Mouse (Mus musculus): ENCODE data around the gene Atoh8.

Atoh8 gene

DNA sequence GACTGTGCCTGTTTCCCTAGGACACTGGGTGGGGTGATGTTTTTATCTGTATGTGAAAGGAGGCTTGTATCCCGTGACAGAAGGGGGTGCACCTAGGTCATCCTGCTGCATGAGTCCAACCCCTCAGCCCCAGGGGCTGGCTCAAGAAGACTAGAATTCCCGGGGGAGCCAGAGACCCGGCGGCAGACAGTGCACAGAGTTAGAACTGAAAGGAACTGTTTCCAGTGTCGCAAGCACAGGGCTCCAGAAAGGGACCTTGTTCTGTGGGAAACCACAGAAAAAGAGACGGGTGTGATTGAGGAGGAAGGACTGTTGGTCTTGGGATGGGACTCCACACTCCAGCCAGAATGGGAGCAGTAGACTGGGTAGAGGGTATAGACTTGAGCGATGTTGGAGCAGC is 30.5 kb downstream of the Atoh8 start:
- H3K4me1 ChIP-seq (replicated peaks; ENCODE audit: low read depth, low read length), result no peaks in the 10 kb centered on the region
- H3K4me3 ChIP-seq (replicated peaks; ENCODE audit: low read length), result no peak overlapping the region
- no peaks in the 10 kb centered on the region for H3K9me3 ChIP-seq (ENCODE audit: low read length)
- no peaks in the 10 kb centered on the region for H3K36me3 ChIP-seq (ENCODE audit: insufficient read depth, low read length)
- no peak for TF ChIP-seq NANOG (IDR thresholded peaks at IDR 0.05; ENCODE audit: borderline replicate concordance, low read length)
- TF ChIP-seq CTCF (conservative IDR thresholded peaks at IDR 0.05; ENCODE audit: low read length), result no peak
- TF ChIP-seq POU5F1 (IDR thresholded peaks at IDR 0.05; ENCODE audit: borderline replicate concordance, low read length), result no peak
- H3K27me3 ChIP-seq (ENCODE audit: insufficient read depth, low read length), result peaks cover 58% of the 10 kb centered on the region

DNA sequence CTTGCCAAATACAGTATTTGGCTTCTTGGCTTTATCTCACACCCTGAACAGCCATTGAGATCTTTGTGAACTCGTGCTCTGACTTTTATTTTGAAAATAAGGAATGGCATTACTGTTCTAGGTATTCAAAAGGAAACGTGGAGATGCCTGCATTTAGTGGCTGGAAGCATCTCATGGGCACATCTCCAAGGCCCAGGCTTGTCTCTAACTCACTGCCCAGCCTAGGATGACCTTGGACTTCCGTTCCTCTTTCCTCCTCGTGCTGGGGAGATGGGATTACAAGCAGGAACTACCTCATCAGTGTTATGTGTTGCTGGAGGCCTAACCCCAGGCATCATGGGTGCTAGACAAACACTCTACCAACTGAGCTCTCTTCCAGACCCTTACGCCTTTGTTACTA is 32.1 kb downstream of the Atoh8 start:
- no peaks in the 10 kb centered on the region for H3K36me3 ChIP-seq (ENCODE audit: insufficient read depth, low read length)
- no peak overlapping the region for H3K4me3 ChIP-seq (replicated peaks; ENCODE audit: low read length)
- peaks cover 3% of the 10 kb centered on the region; the same call in 1 of the 2 replicates for H3K4me1 ChIP-seq (replicated peaks; ENCODE audit: low read depth, low read length)
- H3K27me3 ChIP-seq (ENCODE audit: insufficient read depth, low read length), result peaks cover 42% of the 10 kb centered on the region
- no peaks in the 10 kb centered on the region for H3K9me3 ChIP-seq (ENCODE audit: low read length)
- no peak for TF ChIP-seq POU5F1 (IDR thresholded peaks at IDR 0.05; ENCODE audit: borderline replicate concordance, low read length)
- no peak for TF ChIP-seq CTCF (conservative IDR thresholded peaks at IDR 0.05; ENCODE audit: low read length)
- TF ChIP-seq NANOG (IDR thresholded peaks at IDR 0.05; ENCODE audit: borderline replicate concordance, low read length), result no peak

DNA sequence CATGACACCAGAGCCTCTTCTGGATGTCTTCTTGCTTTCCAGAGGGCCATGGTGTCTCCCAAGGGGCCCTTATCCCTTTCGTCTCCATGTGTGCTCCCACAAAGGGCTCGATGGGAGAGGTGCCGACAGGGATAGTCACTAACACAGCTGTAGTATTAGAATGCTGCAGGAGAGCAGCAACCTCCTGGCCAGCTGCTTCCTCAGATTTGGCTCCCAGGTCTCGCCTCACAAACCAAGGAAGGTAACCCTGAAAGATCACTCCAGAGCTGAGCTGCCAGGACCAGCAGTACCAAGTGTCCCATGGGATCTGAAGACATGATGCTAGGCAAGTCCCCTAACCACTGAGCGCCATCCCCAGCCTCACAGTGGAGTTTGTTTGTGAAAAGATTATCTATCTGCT is 32.6 kb downstream of the Atoh8 start:
- TF ChIP-seq POU5F1 (IDR thresholded peaks at IDR 0.05; ENCODE audit: borderline replicate concordance, low read length) (no peak), NANOG (IDR thresholded peaks at IDR 0.05; ENCODE audit: borderline replicate concordance, low read length) (no peak), CTCF (conservative IDR thresholded peaks at IDR 0.05; ENCODE audit: low read length) (no peak)
- Histone ChIP-seq H3K4me3 (replicated peaks; ENCODE audit: low read length) (no peak overlapping the region), H3K4me1 (replicated peaks; ENCODE audit: low read depth, low read length) (peaks cover 9% of the 10 kb centered on the region), H3K36me3 (ENCODE audit: insufficient read depth, low read length) (no peaks in the 10 kb centered on the region), H3K9me3 (ENCODE audit: low read length) (no peaks in the 10 kb centered on the region), H3K27me3 (ENCODE audit: insufficient read depth, low read length) (peaks cover 36% of the 10 kb centered on the region)

DNA sequence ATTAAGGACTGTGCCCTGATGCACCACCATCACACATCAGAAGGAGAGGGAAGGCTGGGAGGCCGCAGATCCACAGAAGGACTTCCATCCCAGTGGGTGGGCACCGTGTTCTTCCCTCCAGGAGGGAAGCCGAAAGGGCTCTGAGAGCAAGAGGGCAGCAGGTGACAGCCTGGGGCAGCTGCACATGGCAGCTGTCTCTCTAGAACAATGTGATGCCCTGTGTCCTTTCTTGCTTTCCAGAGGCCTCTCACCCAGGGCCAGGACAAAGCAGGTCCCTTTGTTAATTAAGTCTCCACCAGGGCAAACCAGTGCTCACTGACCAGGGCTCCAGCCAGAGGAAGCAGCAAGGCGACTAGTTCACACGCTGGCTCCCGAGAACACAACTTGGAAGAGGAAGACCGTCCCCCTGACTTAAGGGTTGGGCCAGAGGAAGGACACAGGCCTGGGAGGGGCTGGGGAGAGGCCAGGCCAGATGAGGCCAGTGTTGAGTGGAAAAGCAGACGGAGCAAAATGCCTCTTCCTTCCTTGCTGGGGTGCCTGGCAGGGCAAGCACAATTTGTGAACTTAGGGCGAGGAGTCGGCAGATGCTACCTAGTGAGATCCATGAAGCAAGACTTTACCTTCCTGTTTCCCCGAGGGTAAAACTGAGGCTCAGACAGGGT is 34.7 kb downstream of the Atoh8 start:
- Histone ChIP-seq H3K9me3 (ENCODE audit: low read length) (peaks cover 5% of the 10 kb centered on the region), H3K27me3 (ENCODE audit: insufficient read depth, low read length) (peaks cover 23% of the 10 kb centered on the region; the same call in 1 of the 2 replicates), H3K4me3 (replicated peaks; ENCODE audit: low read length) (no peak overlapping the region), H3K36me3 (ENCODE audit: insufficient read depth, low read length) (no peaks in the 10 kb centered on the region), H3K4me1 (replicated peaks; ENCODE audit: low read depth, low read length) (peaks cover 9% of the 10 kb centered on the region)
- TF ChIP-seq POU5F1 (IDR thresholded peaks at IDR 0.05; ENCODE audit: borderline replicate concordance, low read length) (no peak), CTCF (conservative IDR thresholded peaks at IDR 0.05; ENCODE audit: low read length) (no peak), NANOG (IDR thresholded peaks at IDR 0.05; ENCODE audit: borderline replicate concordance, low read length) (no peak)

DNA sequence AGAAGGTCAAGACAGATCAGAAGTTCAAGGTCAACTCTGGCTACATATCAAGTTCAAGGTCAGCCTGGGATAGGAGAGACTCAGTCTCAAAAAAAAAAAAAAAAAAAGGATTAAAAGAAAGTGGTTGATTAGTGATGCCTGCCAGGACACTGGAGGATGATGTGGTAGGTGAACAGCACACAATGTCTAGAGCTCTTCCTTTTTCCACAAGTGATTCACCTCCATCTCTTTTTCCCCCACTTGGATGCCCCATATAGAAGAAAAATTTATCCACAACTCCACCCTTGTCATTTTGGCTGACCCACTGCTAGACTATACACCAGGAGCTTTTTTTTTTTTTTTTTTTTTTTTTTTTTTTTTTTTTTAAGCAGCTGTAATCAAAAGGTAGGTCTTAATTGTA is 37.9 kb downstream of the Atoh8 start:
- no peaks in the 10 kb centered on the region for H3K36me3 ChIP-seq (ENCODE audit: insufficient read depth, low read length)
- peaks cover 9% of the 10 kb centered on the region for H3K4me1 ChIP-seq (replicated peaks; ENCODE audit: low read depth, low read length)
- no peak overlapping the region for H3K4me3 ChIP-seq (replicated peaks; ENCODE audit: low read length)
- H3K9me3 ChIP-seq (ENCODE audit: low read length), result peaks cover 12% of the 10 kb centered on the region
- TF ChIP-seq CTCF (conservative IDR thresholded peaks at IDR 0.05; ENCODE audit: low read length), result no peak
- H3K27me3 ChIP-seq (ENCODE audit: insufficient read depth, low read length), result peaks cover 25% of the 10 kb centered on the region

DNA sequence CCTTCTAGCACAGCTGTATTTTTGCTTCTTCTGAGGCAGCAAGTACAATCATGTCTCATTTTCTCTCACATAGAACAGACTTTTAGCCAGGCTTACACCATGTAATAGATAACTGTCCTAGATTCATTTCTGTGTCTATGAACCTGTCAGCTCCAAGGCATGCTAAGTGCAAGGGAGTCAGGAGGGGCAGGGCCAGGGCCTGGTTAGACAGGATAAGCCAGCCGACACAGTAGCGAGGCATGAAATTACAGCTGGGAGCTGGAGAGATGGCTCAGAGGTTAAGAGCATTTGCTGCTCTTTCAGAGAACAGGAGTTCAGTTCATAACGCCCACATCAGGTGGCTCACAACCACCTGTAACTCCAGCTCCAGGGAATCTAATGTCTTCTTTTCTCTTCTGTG is 38.7 kb downstream of the Atoh8 start:
- peaks cover 30% of the 10 kb centered on the region for H3K27me3 ChIP-seq (ENCODE audit: insufficient read depth, low read length)
- TF ChIP-seq POU5F1 (IDR thresholded peaks at IDR 0.05; ENCODE audit: borderline replicate concordance, low read length) (no peak), NANOG (IDR thresholded peaks at IDR 0.05; ENCODE audit: borderline replicate concordance, low read length) (no peak), CTCF (conservative IDR thresholded peaks at IDR 0.05; ENCODE audit: low read length) (no peak)
- H3K9me3 ChIP-seq (ENCODE audit: low read length), result peaks cover 12% of the 10 kb centered on the region
- H3K4me1 ChIP-seq (replicated peaks; ENCODE audit: low read depth, low read length), result peaks cover 9% of the 10 kb centered on the region
- H3K4me3 ChIP-seq (replicated peaks; ENCODE audit: low read length), result no peak overlapping the region
- H3K36me3 ChIP-seq (ENCODE audit: insufficient read depth, low read length), result no peaks in the 10 kb centered on the region

DNA sequence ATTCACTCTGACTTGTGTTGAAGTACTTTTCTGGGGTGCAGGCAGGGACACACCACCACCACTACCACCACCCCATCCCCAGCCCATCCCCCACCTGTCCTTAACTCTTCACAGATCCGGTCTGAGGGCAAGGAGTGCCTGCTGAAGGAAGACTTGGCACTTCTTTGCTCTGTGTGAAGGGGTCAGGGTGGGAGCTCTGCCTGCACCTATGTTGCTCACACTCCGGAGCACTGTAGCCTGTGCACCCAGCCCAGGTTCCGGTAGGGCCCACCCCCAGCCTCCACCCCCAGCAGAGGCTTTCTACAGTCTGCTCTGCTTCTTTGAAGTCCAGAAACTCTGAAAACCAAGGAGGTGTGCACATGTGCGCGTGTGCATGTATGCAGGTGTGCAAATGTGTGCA is 44.8 kb downstream of the Atoh8 start:
- no peak overlapping the region for H3K4me3 ChIP-seq (replicated peaks; ENCODE audit: low read length)
- H3K27me3 ChIP-seq (ENCODE audit: insufficient read depth, low read length), result peaks cover 63% of the 10 kb centered on the region
- H3K9me3 ChIP-seq (ENCODE audit: low read length), result peaks cover 6% of the 10 kb centered on the region
- no peaks in the 10 kb centered on the region for H3K36me3 ChIP-seq (ENCODE audit: insufficient read depth, low read length)
- TF ChIP-seq CTCF (conservative IDR thresholded peaks at IDR 0.05; ENCODE audit: low read length) (no peak), POU5F1 (IDR thresholded peaks at IDR 0.05; ENCODE audit: borderline replicate concordance, low read length) (no peak), NANOG (IDR thresholded peaks at IDR 0.05; ENCODE audit: borderline replicate concordance, low read length) (no peak)
- H3K4me1 ChIP-seq (replicated peaks; ENCODE audit: low read depth, low read length), result peaks cover 28% of the 10 kb centered on the region

DNA sequence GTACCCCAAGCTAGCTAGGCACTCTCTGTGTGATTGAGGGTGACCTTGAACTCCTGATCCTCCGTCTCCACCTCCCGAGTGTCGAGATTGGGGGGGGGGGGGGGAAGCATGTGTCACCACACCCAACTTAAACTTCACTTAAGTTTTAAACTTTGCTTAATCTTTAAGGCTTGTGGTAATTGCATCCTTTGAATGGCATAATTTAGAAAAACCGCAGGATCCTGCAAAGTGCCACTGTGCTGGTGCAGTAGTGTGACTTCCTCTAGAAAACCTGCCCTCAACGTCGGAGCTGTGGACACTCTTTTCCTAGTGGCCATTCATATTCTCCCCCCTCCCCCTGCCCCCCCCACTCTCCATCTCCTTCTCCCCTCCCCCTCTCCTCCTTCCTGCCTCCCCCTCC is 45.3 kb downstream of the Atoh8 start:
- H3K36me3 ChIP-seq (ENCODE audit: insufficient read depth, low read length), result no peaks in the 10 kb centered on the region
- peaks cover 28% of the 10 kb centered on the region for H3K4me1 ChIP-seq (replicated peaks; ENCODE audit: low read depth, low read length)
- no peak for TF ChIP-seq POU5F1 (IDR thresholded peaks at IDR 0.05; ENCODE audit: borderline replicate concordance, low read length)
- no peak for TF ChIP-seq NANOG (IDR thresholded peaks at IDR 0.05; ENCODE audit: borderline replicate concordance, low read length)
- no peak overlapping the region for H3K4me3 ChIP-seq (replicated peaks; ENCODE audit: low read length)
- H3K9me3 ChIP-seq (ENCODE audit: low read length), result 0 out of 2 replicates have a peak, but pooled peaks cover 3% of the 10 kb centered on the region
- H3K27me3 ChIP-seq (ENCODE audit: insufficient read depth, low read length), result peaks cover 63% of the 10 kb centered on the region
